Mouse (Mus musculus) heart, embryonic 10.5 days (tissue): ENCODE measurements around the gene Wscd2. TPM values are rescaled to one million over a fixed set of nuclear protein-coding genes. Genes with fewer than 3 reads are reported as not detected.

Source experiments
- DNase-seq: peaks from one replicate; pipeline ENCODE4 v3.0.0-alpha.2; 2017; ENCODE audit warnings: low spot score
- H3K27ac ChIP-seq: fragments of 300-500 bp; sonication (generic); 2 replicates; pipeline ENCODE4 v1.5.1; 2016; ENCODE audit warnings: mild to moderate bottlenecking
- H3K27me3 ChIP-seq: fragments of 300-500 bp; sonication (generic); 2 replicates; pipeline ENCODE4 v1.6.1; 2016; ENCODE audit warnings: mild to moderate bottlenecking; ENCODE audit not compliant: poor library complexity, insufficient read depth, severe bottlenecking
- H3K36me3 ChIP-seq: fragments of 300-500 bp; sonication (generic); 2 replicates; pipeline ENCODE4 v1.6.1; 2016; ENCODE audit warnings: mild to moderate bottlenecking, moderate library complexity
- H3K4me1 ChIP-seq: fragments of 300-500 bp; sonication (generic); 2 replicates; pipeline ENCODE4 v1.6.1; 2016; ENCODE audit warnings: mild to moderate bottlenecking
- H3K4me3 ChIP-seq: fragments of 300-500 bp; sonication (generic); 2 replicates; pipeline ENCODE4 v1.5.1; 2016; ENCODE audit warnings: mild to moderate bottlenecking, moderate library complexity
- H3K9me3 ChIP-seq: fragments of 300-500 bp; sonication (generic); 2 replicates; pipeline ENCODE4 v1.6.1; 2016; ENCODE audit warnings: mild to moderate bottlenecking, moderate library complexity
- WGBS: fragments of 180-500 bp; shearing (Covaris S2); methylation state at CpG from one replicate; pipeline ENCODE4 v1.1.7; 2016; 5-methylcytosine and 5-hydroxymethylcytosine counted together
- polyA plus RNA-seq: library from polyadenylated mRNA; unstranded; fragments of >200 nt; fragmentation: Nextera tagmentation; extraction: Ambion mirVana; gene quantifications from 2 replicates; pipeline ENCODE4 v1.2.1, GENCODE M21; 2016

Wscd2 gene
- polyA plus RNA-seq = 2.5 and 4.3 TPM in 2 replicates

GRCm38 (mm10) chr5:113490033-113490432 is at the start of gene Wscd2:
Gene Wscd2 (plus strand): TSS chr5:113490333.
- peaks cover 48% of the 10 kb centered on the region for H3K4me1 ChIP-seq
- no peaks in the 10 kb centered on the region for H3K9me3 ChIP-seq
- H3K4me3 ChIP-seq = peak within 1 kb of the TSS; percentile 72
- H3K36me3 ChIP-seq = no peaks in the 10 kb centered on the region
- 55% methylated on average over 6 of the region's 6 CpGs for WGBS
- H3K27ac ChIP-seq = peak within 1 kb of the TSS; percentile 82
- DNase-seq = no peak
- peaks cover 59% of the 10 kb centered on the region for H3K27me3 ChIP-seq

GRCm38 (mm10) chr5:113442180-113442579 is 48.0 kb upstream of the Wscd2 start:
- no peaks in the 10 kb centered on the region for H3K9me3 ChIP-seq
- H3K4me3 ChIP-seq = no peak overlapping the region
- H3K27me3 ChIP-seq = no peaks in the 10 kb centered on the region
- no peak for DNase-seq
- no peak overlapping the region for H3K27ac ChIP-seq
- no peaks in the 10 kb centered on the region for H3K36me3 ChIP-seq
- H3K4me1 ChIP-seq = no peaks in the 10 kb centered on the region
- WGBS = 61% methylated on average over 3 of the region's 3 CpGs

- Histone ChIP-seq H3K36me3 (no peaks in the 10 kb centered on the region), H3K27ac (no peak overlapping the region), H3K27me3 (no peaks in the 10 kb centered on the region), H3K4me1 (peaks cover 8% of the 10 kb centered on the region), H3K4me3 (no peak overlapping the region), H3K9me3 (no peaks in the 10 kb centered on the region)
- 85% methylated on average over 9 of the region's 9 CpGs for WGBS
- DNase-seq = no peak
Measured at GRCm38 (mm10) chr5:113448023-113448734, 42.0 kb upstream of the Wscd2 start.

- Histone ChIP-seq H3K36me3 (no peaks in the 10 kb centered on the region), H3K27me3 (no peaks in the 10 kb centered on the region), H3K4me1 (peaks cover 13% of the 10 kb centered on the region), H3K4me3 (no peak overlapping the region), H3K27ac (no peak overlapping the region), H3K9me3 (no peaks in the 10 kb centered on the region)
- 66% methylated on average over 3 of the region's 3 CpGs for WGBS
- no peak for DNase-seq
Measured at GRCm38 (mm10) chr5:113449336-113449735, 40.8 kb upstream of the Wscd2 start.

GRCm38 (mm10) chr5:113452691-113453090 is 37.4 kb upstream of the Wscd2 start:
- H3K9me3 ChIP-seq = no peaks in the 10 kb centered on the region
- no peak overlapping the region for H3K4me3 ChIP-seq
- DNase-seq = no peak
- H3K4me1 ChIP-seq = peaks cover 13% of the 10 kb centered on the region
- WGBS = 8% methylated on average over 1 of the region's 1 CpGs
- no peaks in the 10 kb centered on the region for H3K27me3 ChIP-seq
- H3K27ac ChIP-seq = no peak overlapping the region
- H3K36me3 ChIP-seq = no peaks in the 10 kb centered on the region

GRCm38 (mm10) chr5:113453356-113453755 is 36.8 kb upstream of the Wscd2 start:
- no peak overlapping the region for H3K4me3 ChIP-seq
- H3K4me1 ChIP-seq = peaks cover 13% of the 10 kb centered on the region
- H3K27ac ChIP-seq = no peak overlapping the region
- 5% methylated on average over 4 of the region's 4 CpGs for WGBS
- H3K27me3 ChIP-seq = no peaks in the 10 kb centered on the region
- H3K9me3 ChIP-seq = no peaks in the 10 kb centered on the region
- DNase-seq = no peak
- no peaks in the 10 kb centered on the region for H3K36me3 ChIP-seq

- H3K4me1 ChIP-seq = peaks cover 13% of the 10 kb centered on the region
- DNase-seq = no peak
- no peak overlapping the region for H3K27ac ChIP-seq
- H3K27me3 ChIP-seq = peaks cover 21% of the 10 kb centered on the region
- WGBS = 86% methylated on average over 10 of the region's 10 CpGs
- no peak overlapping the region for H3K4me3 ChIP-seq
- H3K36me3 ChIP-seq = no peaks in the 10 kb centered on the region
- no peaks in the 10 kb centered on the region for H3K9me3 ChIP-seq
Measured at GRCm38 (mm10) chr5:113456020-113456419, 34.1 kb upstream of the Wscd2 start.

- WGBS = 85% methylated on average over 4 of the region's 4 CpGs
- peaks cover 26% of the 10 kb centered on the region for H3K27me3 ChIP-seq
- H3K4me1 ChIP-seq = peaks cover 15% of the 10 kb centered on the region
- DNase-seq = no peak
- no peaks in the 10 kb centered on the region for H3K36me3 ChIP-seq
- no peaks in the 10 kb centered on the region for H3K9me3 ChIP-seq
- no peak overlapping the region for H3K27ac ChIP-seq
- H3K4me3 ChIP-seq = no peak overlapping the region
Measured at GRCm38 (mm10) chr5:113456756-113457155, 33.4 kb upstream of the Wscd2 start.

GRCm38 (mm10) chr5:113457260-113457659 is 32.9 kb upstream of the Wscd2 start:
- Histone ChIP-seq H3K27ac (no peak overlapping the region), H3K4me1 (peaks cover 20% of the 10 kb centered on the region), H3K9me3 (no peaks in the 10 kb centered on the region), H3K4me3 (no peak overlapping the region), H3K36me3 (no peaks in the 10 kb centered on the region), H3K27me3 (peaks cover 31% of the 10 kb centered on the region)
- 75% methylated on average over 6 of the region's 6 CpGs for WGBS
- no peak for DNase-seq

GRCm38 (mm10) chr5:113459942-113460341 is 30.2 kb upstream of the Wscd2 start:
- Histone ChIP-seq H3K9me3 (no peaks in the 10 kb centered on the region), H3K27ac (no peak overlapping the region), H3K4me1 (0 out of 2 replicates have a peak, but pooled peaks cover 7% of the 10 kb centered on the region), H3K36me3 (no peaks in the 10 kb centered on the region), H3K27me3 (peaks cover 47% of the 10 kb centered on the region), H3K4me3 (no peak overlapping the region)
- 77% methylated on average over 7 of the region's 7 CpGs for WGBS
- DNase-seq = no peak

- H3K27me3 ChIP-seq = peaks cover 47% of the 10 kb centered on the region
- no peak overlapping the region for H3K27ac ChIP-seq
- WGBS = 13% methylated on average over 16 of the region's 16 CpGs
- H3K9me3 ChIP-seq = no peaks in the 10 kb centered on the region
- DNase-seq = no peak
- H3K4me1 ChIP-seq = peaks cover 7% of the 10 kb centered on the region; the same call in 1 of the 2 replicates
- H3K4me3 ChIP-seq = 0 out of 2 replicates have a peak overlapping the region, but pooled peaks have one; percentile 1
- H3K36me3 ChIP-seq = no peaks in the 10 kb centered on the region
Measured at GRCm38 (mm10) chr5:113461582-113461981, 28.6 kb upstream of the Wscd2 start.

- Histone ChIP-seq H3K9me3 (no peaks in the 10 kb centered on the region), H3K36me3 (no peaks in the 10 kb centered on the region), H3K27ac (no peak overlapping the region), H3K27me3 (peaks cover 47% of the 10 kb centered on the region), H3K4me3 (0 out of 2 replicates have a peak overlapping the region, but pooled peaks have one; percentile 1), H3K4me1 (peaks cover 13% of the 10 kb centered on the region; the same call in 1 of the 2 replicates)
- 34% methylated on average over 21 of the region's 21 CpGs for WGBS
- DNase-seq = no peak
Measured at GRCm38 (mm10) chr5:113461998-113462625, 28.0 kb upstream of the Wscd2 start.

- peaks cover 38% of the 10 kb centered on the region for H3K27me3 ChIP-seq
- no peak overlapping the region for H3K27ac ChIP-seq
- no peaks in the 10 kb centered on the region for H3K9me3 ChIP-seq
- WGBS = 81% methylated on average over 6 of the region's 6 CpGs
- no peak for DNase-seq
- no peaks in the 10 kb centered on the region for H3K36me3 ChIP-seq
- peaks cover 27% of the 10 kb centered on the region for H3K4me1 ChIP-seq
- no peak overlapping the region for H3K4me3 ChIP-seq
Measured at GRCm38 (mm10) chr5:113464731-113465130, 25.4 kb upstream of the Wscd2 start.
